Mouse (Mus musculus): ENCODE results near the gene Cldn6.

GRCm38 (mm10) chr17:23658450-23658849, 20.6 kb upstream of the Cldn6 start:
- TF ChIP-seq POLR2A (IDR thresholded peaks at IDR 0.05; ENCODE audit: low read depth, low read length) (no peak), CTCF (IDR thresholded peaks at IDR 0.05; ENCODE audit: extremely low read depth, insufficient read length, insufficient replicate concordance, low read depth, low read length) (no peak)

Measured in small intestine, adult 2 months (tissue).